Mouse (Mus musculus) G1E (cell line): ENCODE results near the gene Cox7a2. TPM values are rescaled to one million over a fixed set of nuclear protein-coding genes. Genes with fewer than 3 reads are reported as not detected.

Source experiments
- ATAC-seq: 2 replicates; pipeline ENCODE4 v1.8.0; 2016; ENCODE audit warnings: mild to moderate bottlenecking; ENCODE audit not compliant: insufficient number of reproducible peaks, poor library complexity, low FRiP score, severe bottlenecking; ENCODE audit errors: extremely low read depth
- DNase-seq: peaks from one replicate; pipeline ENCODE4 v3.0.0; 2012; ENCODE audit warnings: low spot score
- H3K27me3 ChIP-seq: 2 replicates; pipeline ENCODE4 v1.6.1; 2012; ENCODE audit warnings: mild to moderate bottlenecking, low read length, inconsistent platforms; ENCODE audit not compliant: insufficient read depth
- H3K36me3 ChIP-seq: replicated peaks from 2 replicates; pipeline ENCODE3; 2012; ENCODE audit warnings: mild to moderate bottlenecking, inconsistent platforms
- H3K4me1 ChIP-seq: 2 replicates; pipeline ENCODE4 v1.6.1; 2012; ENCODE audit warnings: low read depth, low read length, inconsistent platforms, mixed read lengths; ENCODE audit not compliant: insufficient read depth
- H3K4me3 ChIP-seq: 2 replicates; pipeline ENCODE4 v1.5.1; 2012; ENCODE audit warnings: low read depth, mild to moderate bottlenecking, inconsistent platforms, low read length, moderate library complexity, mixed read lengths
- H3K9me3 ChIP-seq: replicated peaks from 2 replicates; pipeline ENCODE4 v1.6.1; 2012; ENCODE audit warnings: inconsistent platforms
- CTCF ChIP-seq: IDR thresholded peaks from 2 replicates; pipeline ENCODE4 v1.5.1; 2012; ENCODE audit warnings: low read depth, low read length, inconsistent platforms, mixed read lengths
- GATA1 ChIP-seq: IDR thresholded peaks from 2 replicates; pipeline ENCODE4 v1.6.1; 2012; ENCODE audit warnings: borderline replicate concordance, low read length, inconsistent platforms, mixed read lengths
- GATA2 ChIP-seq: IDR thresholded peaks from 2 replicates; pipeline ENCODE4 v1.6.1; 2012; ENCODE audit warnings: low read depth, low read length, inconsistent platforms, borderline replicate concordance
- POLR2AphosphoS5 ChIP-seq: IDR thresholded peaks from 2 replicates; pipeline ENCODE4 v1.6.1; 2012; ENCODE audit warnings: low read depth, low read length, inconsistent platforms; ENCODE audit not compliant: insufficient replicate concordance
- TAL1 ChIP-seq: conservative IDR thresholded peaks from 2 replicates; pipeline ENCODE4 v1.6.1; 2012; ENCODE audit warnings: low read depth, low read length, inconsistent platforms, mixed read lengths
- polyA plus RNA-seq: library from polyadenylated mRNA; stranded (reverse); fragments of >175 nt; gene quantifications from 2 replicates; pipeline ENCODE4 v1.2.3, GENCODE M21; 2012
- total RNA-seq, 2 experiments: library from RNA; stranded (forward) in 1 of 2; stranded (reverse) in 1 of 2; fragments of 200-1000 nt in 1 of 2; fragments of >200 nt in 1 of 2; fragmentation: Nextera tagmentation in 1 of 2; gene quantifications; 2 replicates each; pipeline ENCODE4 v1.2.3; 2014 to 2017

The Cox7a2 gene
- total and polyA plus RNA-seq, 3 experiments = 19.3 to 225 (median 64.9) TPM

DNA sequence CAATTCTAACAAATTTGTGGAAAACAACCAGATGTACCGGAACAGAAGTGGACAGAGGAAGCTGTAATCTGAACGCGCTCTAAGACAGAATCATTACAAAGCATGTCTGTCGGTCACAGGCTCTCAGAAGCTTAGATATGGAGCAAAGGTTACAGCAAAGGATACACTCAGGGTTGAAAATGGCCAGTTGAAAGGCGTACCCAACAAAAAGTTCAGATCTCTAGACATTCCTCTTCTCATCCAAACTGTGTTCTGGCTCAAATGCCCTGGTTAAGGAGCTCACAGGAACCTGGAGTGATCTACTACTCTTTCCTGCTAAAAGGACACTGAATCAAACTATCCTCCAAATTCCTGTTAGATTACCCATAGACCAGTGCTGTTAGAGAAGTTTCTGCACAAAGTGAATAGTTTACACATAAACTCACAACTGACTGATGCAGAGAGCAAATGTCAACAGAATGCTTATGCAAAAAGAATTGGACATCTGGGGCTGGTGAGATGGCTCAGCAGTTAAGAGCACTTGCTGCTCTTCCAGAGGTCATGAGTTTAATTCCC is 7.4 kb upstream of the Cox7a2 start:
- ATAC-seq = no peak
- Histone ChIP-seq H3K36me3 (peaks cover 14% of the 10 kb centered on the region), H3K4me3 (no peak overlapping the region), H3K4me1 (no peaks in the 10 kb centered on the region), H3K27me3 (no peaks in the 10 kb centered on the region), H3K9me3 (no peaks in the 10 kb centered on the region)
- no peak for DNase-seq
- TF ChIP-seq TAL1 = no peak
- no peak for TF ChIP-seq POLR2AphosphoS5
- no peak for TF ChIP-seq CTCF

DNA sequence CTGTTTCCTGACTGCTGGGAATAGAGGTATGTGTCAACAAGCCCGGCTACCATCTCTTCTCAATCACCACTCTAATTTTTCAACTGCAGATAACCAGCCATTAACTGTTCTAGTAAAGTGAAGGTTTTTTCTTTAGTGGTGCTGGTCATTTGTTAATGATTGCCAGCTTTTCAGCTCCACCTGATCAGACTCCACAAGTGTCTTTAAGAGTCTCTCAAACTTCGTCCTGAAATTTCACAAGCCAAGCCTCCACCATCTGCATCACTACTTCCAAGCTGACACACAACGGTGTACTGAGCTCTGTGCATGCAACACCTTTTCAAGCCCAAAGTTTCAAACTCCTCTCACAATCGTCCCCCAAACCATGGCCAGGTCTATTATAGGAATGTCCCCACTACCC is 5.7 kb upstream of the Cox7a2 start:
- H3K4me3 ChIP-seq = no peak overlapping the region
- H3K9me3 ChIP-seq = no peaks in the 10 kb centered on the region
- H3K4me1 ChIP-seq = peaks cover 2% of the 10 kb centered on the region
- DNase-seq = no peak
- no peak for ATAC-seq
- H3K36me3 ChIP-seq = peaks cover 6% of the 10 kb centered on the region
- TF ChIP-seq GATA2 (no peak), CTCF (no peak), POLR2AphosphoS5 (no peak), TAL1 (no peak), GATA1 (no peak)
- no peaks in the 10 kb centered on the region for H3K27me3 ChIP-seq

DNA sequence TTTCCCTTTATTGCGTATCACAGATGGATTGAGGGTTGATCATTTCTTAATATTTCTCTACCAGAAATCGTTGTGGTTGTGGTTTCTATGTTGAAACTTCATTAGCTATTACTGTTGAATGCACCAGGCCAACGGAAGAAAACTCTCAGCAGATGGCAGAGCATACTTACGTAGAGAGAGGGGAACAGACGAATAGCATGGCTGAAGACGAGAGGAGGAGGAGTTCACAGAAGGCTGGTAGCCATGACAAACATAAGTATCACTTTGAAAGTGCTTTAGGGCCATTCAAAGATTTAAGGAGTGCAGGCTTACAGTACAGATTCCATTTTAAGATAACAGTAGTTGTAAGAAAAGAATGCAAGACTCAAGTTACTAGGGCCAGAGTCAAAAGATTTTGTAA is 2.8 kb upstream of the Cox7a2 start:
- Histone ChIP-seq H3K9me3 (no peaks in the 10 kb centered on the region), H3K27me3 (no peaks in the 10 kb centered on the region), H3K4me3 (no peak overlapping the region), H3K36me3 (peaks cover 4% of the 10 kb centered on the region), H3K4me1 (peaks cover 16% of the 10 kb centered on the region)
- DNase-seq = no peak
- TF ChIP-seq GATA1 (no peak), POLR2AphosphoS5 (no peak), TAL1 (no peak), CTCF (no peak), GATA2 (no peak)
- no peak for ATAC-seq

DNA sequence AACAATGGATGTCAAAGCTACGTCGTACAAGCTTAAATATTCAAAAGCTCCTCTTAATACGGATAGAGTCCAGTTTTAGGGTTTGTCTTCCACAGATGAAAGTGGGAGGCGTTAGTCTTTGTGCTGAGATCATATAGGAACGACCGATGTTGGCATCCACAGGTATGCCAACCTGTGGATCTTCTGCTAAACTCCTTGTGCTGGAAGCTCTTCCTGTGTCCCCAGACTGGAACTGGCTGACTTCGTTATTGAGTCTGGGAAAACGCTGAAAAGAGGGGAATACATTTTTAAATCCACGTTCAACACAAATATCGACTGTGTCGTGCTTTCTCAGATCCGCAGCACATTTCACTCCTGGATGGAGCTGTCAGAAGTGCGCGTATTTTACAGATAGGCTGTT is 398 bp upstream of the Cox7a2 start:
- Histone ChIP-seq H3K36me3 (peaks cover 24% of the 10 kb centered on the region), H3K4me3 (peak overlapping the region; percentile 97), H3K9me3 (no peaks in the 10 kb centered on the region), H3K27me3 (no peaks in the 10 kb centered on the region), H3K4me1 (peaks cover 17% of the 10 kb centered on the region)
- ATAC-seq = peak; percentile 4; the same call in 1 of the 2 replicates
- TF ChIP-seq GATA2 = no peak
- no peak for TF ChIP-seq TAL1
- TF ChIP-seq POLR2AphosphoS5 = no peak
- no peak for TF ChIP-seq CTCF
- TF ChIP-seq GATA1 = no peak
- peak; percentile 1 for DNase-seq

DNA sequence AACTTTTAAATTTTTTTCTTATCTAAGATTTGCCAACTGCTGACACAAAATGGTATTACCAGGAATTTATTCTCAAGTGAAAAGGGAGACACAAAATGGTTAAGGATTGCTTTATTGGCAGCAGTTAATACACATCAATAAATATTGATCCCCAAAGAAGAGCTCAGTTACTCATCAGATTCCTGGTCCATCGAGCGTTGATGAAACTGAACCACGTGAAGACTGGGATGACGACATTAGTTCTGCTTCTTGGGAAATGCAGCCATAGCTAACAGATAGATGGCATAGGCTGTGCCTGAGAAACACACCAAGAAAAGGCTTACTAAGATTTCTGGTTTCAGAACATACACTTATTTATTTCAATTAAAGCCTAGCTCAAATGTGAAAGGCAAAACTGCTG is 4.4 kb downstream of the Cox7a2 start:
- ATAC-seq (no peak), DNase-seq (no peak)
- H3K4me1 ChIP-seq = peaks cover 15% of the 10 kb centered on the region
- H3K36me3 ChIP-seq = peaks cover 58% of the 10 kb centered on the region
- no peak overlapping the region for H3K4me3 ChIP-seq
- no peaks in the 10 kb centered on the region for H3K9me3 ChIP-seq
- no peaks in the 10 kb centered on the region for H3K27me3 ChIP-seq
- TF ChIP-seq CTCF (no peak), POLR2AphosphoS5 (no peak)

DNA sequence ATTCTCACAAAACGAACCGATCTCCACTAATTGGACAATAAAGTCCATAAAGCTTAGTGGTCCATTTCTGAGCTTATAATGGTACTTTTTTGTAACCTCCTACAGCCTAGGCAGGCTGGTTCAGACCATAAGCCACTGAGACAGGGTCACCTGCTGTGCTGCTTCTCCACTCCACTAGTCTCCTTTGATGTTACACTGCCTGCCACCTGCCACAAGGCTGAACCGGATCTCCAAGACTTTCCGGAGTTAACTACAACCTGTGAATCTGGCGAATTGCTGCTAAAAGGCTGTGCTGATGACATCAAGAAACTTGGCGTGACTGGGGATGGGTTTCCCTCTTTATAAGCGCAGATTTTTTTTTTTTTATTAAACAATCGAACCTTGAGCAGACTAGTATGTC is 7.8 kb downstream of the Cox7a2 start:
- TF ChIP-seq GATA2 = no peak
- ATAC-seq = no peak
- Histone ChIP-seq H3K9me3 (no peaks in the 10 kb centered on the region), H3K4me1 (no peaks in the 10 kb centered on the region), H3K36me3 (peaks cover 52% of the 10 kb centered on the region), H3K4me3 (no peak overlapping the region), H3K27me3 (no peaks in the 10 kb centered on the region)
- DNase-seq = no peak

DNA sequence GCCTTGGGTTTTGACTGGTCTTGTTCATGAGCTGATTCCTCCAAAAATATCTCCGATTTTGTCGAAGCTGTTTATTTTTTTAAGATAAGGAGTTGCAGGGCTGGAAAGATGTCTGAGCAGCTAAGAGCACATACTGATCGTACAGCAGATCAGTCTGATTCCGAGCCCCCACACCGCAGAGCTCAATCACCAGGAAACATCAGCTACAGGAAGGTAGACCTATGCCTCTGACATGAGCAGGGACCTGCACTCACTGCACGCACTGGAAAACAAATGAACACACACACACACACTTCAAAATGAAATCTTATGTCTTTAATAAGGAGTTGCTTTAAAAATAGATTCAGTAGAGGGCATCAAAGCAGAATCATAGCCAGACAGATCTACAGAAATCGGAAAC is 9.0 kb downstream of the Cox7a2 start:
- H3K27me3 ChIP-seq = no peaks in the 10 kb centered on the region
- no peak overlapping the region for H3K4me3 ChIP-seq
- TF ChIP-seq GATA2 (no peak), TAL1 (no peak), POLR2AphosphoS5 (no peak), CTCF (no peak), GATA1 (no peak)
- DNase-seq (no peak), ATAC-seq (no peak)
- no peaks in the 10 kb centered on the region for H3K9me3 ChIP-seq
- H3K36me3 ChIP-seq = peaks cover 41% of the 10 kb centered on the region
- H3K4me1 ChIP-seq = no peaks in the 10 kb centered on the region
